Comparison of ENCODE assay signal across 8 mouse cellular contexts in genomic region chr2:34645851-34646540, GRCm38 (mm10).
DNase-seq lines count a peak whose midpoint lies in the region; ATAC-seq and TF ChIP-seq lines count a peak whose summit lies in the region.

No protein-coding gene starts in this region.

- TF ChIP-seq CTCF in C2C12 (IDR thresholded peaks at IDR 0.05; ENCODE audit: control insufficient read depth, insufficient read depth, insufficient read length): no peak

- H3K4me1 ChIP-seq in embryonic facial prominence, embryonic 15.5 days: peaks cover 10% of the 10 kb centered on the region
- peaks cover 18% of the 10 kb centered on the region for H3K4me1 ChIP-seq in heart, embryonic 13.5 days
- peaks cover 5% of the 10 kb centered on the region; the same call in 1 of the 2 replicates for H3K4me1 ChIP-seq in kidney, embryonic 16.5 days (ENCODE audit: insufficient read depth, low read length)

- ATAC-seq in embryonic facial prominence, embryonic 15.5 days (ENCODE audit: insufficient number of reproducible peaks, low FRiP score, low TSS enrichment, low read depth): peak; percentile 87
- ATAC-seq in heart, embryonic 13.5 days (ENCODE audit: extremely low read depth, insufficient number of reproducible peaks, low FRiP score, low TSS enrichment): peak; percentile 95
- ATAC-seq in kidney, embryonic 16.5 days (ENCODE audit: low FRiP score, low TSS enrichment): peak; percentile 87

- H3K79me2 ChIP-seq in C2C12 (ENCODE audit: control insufficient read depth, insufficient read depth): no peaks in the 10 kb centered on the region

- H3K9ac ChIP-seq in embryonic facial prominence, embryonic 15.5 days: 0 out of 2 replicates have a peak overlapping the region, but pooled peaks have one; percentile 6
- peak overlapping the region; percentile 77 for H3K9ac ChIP-seq in heart, embryonic 13.5 days
- H3K9ac ChIP-seq in kidney, embryonic 16.5 days (replicated peaks; ENCODE audit: low read length): peak overlapping the region; percentile 49

- DNase-seq in WW6 (ENCODE audit: low read depth, low spot score): peak; percentile 76
- peak; percentile 88 for DNase-seq in lung, postnatal 36 days
- peak; percentile 46 for DNase-seq in right cerebral cortex, postnatal 4 days
- DNase-seq in cerebellum, adult 8-10 months: no peak

- peak overlapping the region; percentile 78 for H3K4me2 ChIP-seq in embryonic facial prominence, embryonic 15.5 days (replicated peaks)
- peak overlapping the region; percentile 83 for H3K4me2 ChIP-seq in heart, embryonic 13.5 days
- H3K4me2 ChIP-seq in kidney, embryonic 16.5 days (replicated peaks; ENCODE audit: low read depth, low read length): peak overlapping the region; percentile 62

- H3K27ac ChIP-seq in embryonic facial prominence, embryonic 15.5 days (replicated peaks): 0 out of 2 replicates have a peak overlapping the region, but pooled peaks have one; percentile 28
- peak overlapping the region; percentile 33; the same call in 1 of the 2 replicates for H3K27ac ChIP-seq in heart, embryonic 13.5 days (replicated peaks)
- H3K27ac ChIP-seq in kidney, embryonic 16.5 days (ENCODE audit: low read length): no peak overlapping the region

- no peak overlapping the region for H3K4me3 ChIP-seq in C2C12 (ENCODE audit: insufficient read depth, poor library complexity, severe bottlenecking)
- H3K4me3 ChIP-seq in embryonic facial prominence, embryonic 15.5 days (replicated peaks): peak overlapping the region; percentile 44
- H3K4me3 ChIP-seq in heart, embryonic 13.5 days: peak overlapping the region; percentile 60
- peak overlapping the region; percentile 36 for H3K4me3 ChIP-seq in kidney, embryonic 16.5 days (ENCODE audit: low read length)

- no peaks in the 10 kb centered on the region for H3K79me3 ChIP-seq in C2C12 (ENCODE audit: low read depth)

- 11% methylated on average over 21 of the region's 21 CpGs for WGBS in embryonic facial prominence, embryonic 15.5 days
- WGBS in heart, embryonic 13.5 days: 5% methylated on average over 20 of the region's 21 CpGs
- WGBS in kidney, embryonic 16.5 days: 12% methylated on average over 21 of the region's 21 CpGs

- no peaks in the 10 kb centered on the region for H3K27me3 ChIP-seq in C2C12 (ENCODE audit: control insufficient read depth, insufficient read depth, insufficient read length)
- no peaks in the 10 kb centered on the region for H3K27me3 ChIP-seq in embryonic facial prominence, embryonic 15.5 days
- no peaks in the 10 kb centered on the region for H3K27me3 ChIP-seq in heart, embryonic 13.5 days (replicated peaks)
- H3K27me3 ChIP-seq in kidney, embryonic 16.5 days (ENCODE audit: insufficient read depth, low read length): no peaks in the 10 kb centered on the region

- H3ac ChIP-seq in C2C12 (ENCODE audit: control insufficient read depth, insufficient read length, low read depth): peak overlapping the region; percentile 19

- no peaks in the 10 kb centered on the region for H3K36me3 ChIP-seq in C2C12 (ENCODE audit: control insufficient read depth, insufficient read depth)
- no peaks in the 10 kb centered on the region for H3K36me3 ChIP-seq in embryonic facial prominence, embryonic 15.5 days
- H3K36me3 ChIP-seq in heart, embryonic 13.5 days: no peaks in the 10 kb centered on the region
- H3K36me3 ChIP-seq in kidney, embryonic 16.5 days (ENCODE audit: insufficient read depth, low read length): no peaks in the 10 kb centered on the region

- H3K9me3 ChIP-seq in embryonic facial prominence, embryonic 15.5 days (replicated peaks): no peaks in the 10 kb centered on the region
- H3K9me3 ChIP-seq in heart, embryonic 13.5 days: no peaks in the 10 kb centered on the region
- no peaks in the 10 kb centered on the region for H3K9me3 ChIP-seq in kidney, embryonic 16.5 days (ENCODE audit: low read length)

TF ChIP-seq in C2C12, 6 proteins besides CTCF, POLR2A, EP300 and RAD21:
- TF ChIP-seq CEBPB (IDR thresholded peaks at IDR 0.05; ENCODE audit: low read depth) (no peak), MYOD1 (IDR thresholded peaks at IDR 0.05; ENCODE audit: control insufficient read depth, insufficient read length, low read depth) (peak; percentile 81)

Comparison
In these comparisons a context has a peak if more than half of its experiments do, and no peak if none do; other contexts are left out.
1. H3K9ac ChIP-seq: peak in every context shown above with its lines; median percentile 77 in heart, embryonic 13.5 days; 49 in kidney, embryonic 16.5 days; 6 in embryonic facial prominence, embryonic 15.5 days.